Mouse (Mus musculus) hindbrain, embryonic 16.5 days (tissue): Measurements from ENCODE around the gene Hic2. TPM values are rescaled to one million over a fixed set of nuclear protein-coding genes. Genes with fewer than 3 reads are reported as not detected.
"Not testable (repeated sequence)": the region's sequence is repeated elsewhere in the genome, so short reads cannot be mapped to it uniquely, and the experiment has no call there.

Experiments
- ATAC-seq: fragments of 200-750 bp; cut with Nextera tagmentation; 2 replicates; pipeline ENCODE4 v1.8.0; 2017; ENCODE audit warnings: moderate TSS enrichment, moderate library complexity
- H3K27ac ChIP-seq: fragments of 300-500 bp; sonication (generic); 2 replicates; pipeline ENCODE4 v1.5.1; 2014; ENCODE audit warnings: low read depth, mild to moderate bottlenecking, control low read depth, low read length, moderate library complexity
- H3K27me3 ChIP-seq: fragments of 300-500 bp; sonication (generic); replicated peaks from 2 replicates; pipeline ENCODE4 v1.6.1; 2014; ENCODE audit warnings: low read length; ENCODE audit not compliant: control insufficient read depth, insufficient read depth
- H3K36me3 ChIP-seq: fragments of 300-500 bp; sonication (generic); 2 replicates; pipeline ENCODE4 v1.6.1; 2014; ENCODE audit warnings: mild to moderate bottlenecking, low read length, moderate library complexity, mixed read lengths; ENCODE audit not compliant: control insufficient read depth, insufficient read depth
- H3K4me1 ChIP-seq: fragments of 300-500 bp; sonication (generic); 2 replicates; pipeline ENCODE4 v1.6.1; 2014; ENCODE audit warnings: low read depth, low read length; ENCODE audit not compliant: control insufficient read depth, insufficient read depth
- H3K4me2 ChIP-seq: fragments of 300-500 bp; sonication (generic); 2 replicates; pipeline ENCODE4 v1.6.1; 2014; ENCODE audit warnings: mild to moderate bottlenecking, low read length, control low read depth, moderate library complexity
- H3K4me3 ChIP-seq: fragments of 300-500 bp; sonication (generic); 2 replicates; pipeline ENCODE4 v1.5.1; 2014; ENCODE audit warnings: mild to moderate bottlenecking, low read length, control low read depth, moderate library complexity
- H3K9ac ChIP-seq: fragments of 300-500 bp; sonication (generic); 2 replicates; pipeline ENCODE4 v1.6.1; 2014; ENCODE audit warnings: low read depth, mild to moderate bottlenecking, control low read depth, low read length, moderate library complexity
- H3K9me3 ChIP-seq: fragments of 300-500 bp; sonication (generic); 2 replicates; pipeline ENCODE4 v1.6.1; 2014; ENCODE audit warnings: mild to moderate bottlenecking, low read length, moderate library complexity; ENCODE audit not compliant: control insufficient read depth
- WGBS: fragments of 180-500 bp; shearing (Covaris S2); extraction: QIAGEN DNeasy Blood & Tissue Kit; methylation state at CpG from one replicate; pipeline ENCODE4 v1.1.7; 2014; 5-methylcytosine and 5-hydroxymethylcytosine counted together
- polyA plus RNA-seq: library from polyadenylated mRNA; unstranded; fragments of >200 nt; fragmentation: Nextera tagmentation; extraction: Ambion mirVana; gene quantifications from 2 replicates; pipeline ENCODE4 v1.2.1, GENCODE M21; 2015

Gene Hic2
- polyA plus RNA-seq, 1 experiment from 2014 or later, result 6.1 TPM

DNA sequence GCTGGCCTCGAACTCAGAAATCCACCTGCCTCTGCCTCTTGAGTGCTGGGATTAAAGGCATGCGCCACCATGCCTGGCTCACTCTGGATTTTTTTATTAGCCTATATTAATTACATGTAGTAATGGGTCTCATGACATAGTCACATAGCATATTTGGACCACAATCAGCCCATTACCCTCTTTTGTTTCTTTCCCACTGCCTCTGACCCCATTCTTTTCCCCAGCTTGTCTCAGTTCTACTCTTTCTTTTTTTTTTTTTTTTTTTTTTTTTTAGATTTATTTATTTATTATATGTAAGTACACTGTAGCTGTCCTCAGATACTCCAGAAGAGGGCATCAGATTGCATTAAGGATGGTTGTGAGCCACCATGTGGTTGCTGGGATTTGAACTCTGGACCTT is 1.8 kb upstream of the Hic2 start:
- not testable (repeated sequence) for H3K27ac ChIP-seq, ATAC-seq, H3K36me3 ChIP-seq, H3K4me3 ChIP-seq, H3K27me3 ChIP-seq, H3K9me3 ChIP-seq, H3K4me2 ChIP-seq, H3K9ac ChIP-seq
- WGBS, result 94% methylated on average over 2 of the region's 2 CpGs
- peaks cover 17% of the 10 kb centered on the region for H3K4me1 ChIP-seq

- peak; percentile 82 for ATAC-seq
- 1% methylated on average over 47 of the region's 62 CpGs for WGBS
- H3K4me2 ChIP-seq, result peak overlapping the region; percentile 72
- peak overlapping the region; percentile 82 for H3K4me3 ChIP-seq
- no peaks in the 10 kb centered on the region for H3K36me3 ChIP-seq
- peak overlapping the region; percentile 96 for H3K9ac ChIP-seq
- peak overlapping the region; percentile 93 for H3K27ac ChIP-seq
- no peaks in the 10 kb centered on the region for H3K9me3 ChIP-seq
- H3K4me1 ChIP-seq, result peaks cover 17% of the 10 kb centered on the region
- no peaks in the 10 kb centered on the region for H3K27me3 ChIP-seq
These were observed 528 bp downstream of the Hic2 start for GRCm38 (mm10) chr16:17233702-17234498.

- peaks cover 21% of the 10 kb centered on the region for H3K4me1 ChIP-seq
These were observed 1.1 kb downstream of the Hic2 start for GRCm38 (mm10) chr16:17234499-17234895.

DNA sequence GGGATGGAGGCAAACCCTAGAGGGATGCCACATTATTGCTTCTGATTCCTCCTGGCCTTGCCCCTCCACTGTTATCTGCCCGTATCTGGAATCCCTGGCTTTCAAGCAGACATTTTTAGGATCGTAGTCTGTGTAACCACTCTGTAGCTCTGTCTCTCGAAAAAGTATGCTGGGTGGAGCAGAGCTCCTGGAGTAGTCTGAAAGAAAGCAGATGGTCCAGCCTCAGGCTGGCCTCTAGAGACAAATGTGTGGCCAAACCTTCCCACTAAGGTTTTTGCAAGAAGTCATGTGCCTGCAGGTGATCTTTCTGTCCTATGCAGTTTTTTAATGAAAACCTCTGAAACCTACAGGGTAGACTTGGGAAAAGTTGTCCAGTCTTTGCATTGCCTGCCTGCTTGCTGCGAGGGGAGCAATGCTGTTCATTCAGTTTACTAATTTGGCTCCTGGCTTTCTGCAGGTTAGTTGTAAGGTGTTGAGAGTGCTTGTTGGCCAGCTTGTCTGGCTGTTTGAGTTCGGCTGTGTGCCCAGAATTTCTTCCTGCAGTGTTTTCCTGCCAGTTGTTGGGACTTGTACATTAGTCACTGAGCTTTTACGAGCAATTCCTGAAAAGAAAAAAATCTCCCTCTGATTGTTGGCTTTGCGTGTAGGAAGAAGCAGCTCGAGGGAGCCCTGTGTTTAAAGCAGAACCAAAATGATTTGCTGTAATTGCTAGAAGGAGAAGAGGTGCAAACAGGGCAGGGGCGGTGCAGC is 1.7 kb downstream of the Hic2 start:
- Histone ChIP-seq H3K4me2 (peak overlapping the region; percentile 72), H3K36me3 (no peaks in the 10 kb centered on the region), H3K27me3 (no peaks in the 10 kb centered on the region), H3K4me3 (peak overlapping the region; percentile 82), H3K9ac (peak overlapping the region; percentile 96), H3K9me3 (no peaks in the 10 kb centered on the region), H3K27ac (no peak overlapping the region), H3K4me1 (peaks cover 21% of the 10 kb centered on the region)
- ATAC-seq, result no peak
- 40% methylated on average over 9 of the region's 9 CpGs for WGBS

More at GRCm38 (mm10) chr16:17234499-17234895, 1.1 kb downstream of the Hic2 start:
- Histone ChIP-seq H3K4me3 (peak overlapping the region; percentile 82), H3K9me3 (no peaks in the 10 kb centered on the region), H3K4me2 (peak overlapping the region; percentile 72), H3K27me3 (no peaks in the 10 kb centered on the region), H3K9ac (peak overlapping the region; percentile 96), H3K27ac (peak overlapping the region; percentile 93), H3K36me3 (no peaks in the 10 kb centered on the region)
- WGBS, result 3% methylated on average over 12 of the region's 12 CpGs
- no peak for ATAC-seq

DNA sequence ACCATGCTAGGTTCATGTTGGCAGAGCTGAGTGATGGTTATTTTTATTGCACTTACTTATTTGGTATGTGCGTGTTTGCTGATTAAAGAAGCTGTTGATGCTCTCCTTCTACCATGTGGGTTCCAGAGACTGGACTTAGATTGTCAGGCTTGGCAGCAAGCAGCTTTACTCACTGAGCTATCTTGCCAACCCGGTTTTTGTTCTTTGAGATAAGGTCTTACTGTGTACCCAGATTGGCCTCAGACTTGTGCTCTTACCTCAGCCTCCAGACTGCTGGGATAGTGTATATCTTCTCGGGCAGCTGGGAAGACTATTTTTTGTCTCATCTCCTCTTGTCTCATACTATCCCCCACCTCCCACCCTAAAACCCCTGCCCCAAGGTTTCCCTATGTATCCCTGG is 4.3 kb downstream of the Hic2 start:
- Histone ChIP-seq H3K4me1 (peaks cover 21% of the 10 kb centered on the region), H3K9ac (no peak overlapping the region), H3K9me3 (no peaks in the 10 kb centered on the region), H3K27ac (no peak overlapping the region), H3K27me3 (no peaks in the 10 kb centered on the region), H3K36me3 (no peaks in the 10 kb centered on the region), H3K4me3 (no peak overlapping the region), H3K4me2 (no peak overlapping the region)
- WGBS, result 92% methylated on average over 3 of the region's 3 CpGs
- ATAC-seq, result no peak

DNA sequence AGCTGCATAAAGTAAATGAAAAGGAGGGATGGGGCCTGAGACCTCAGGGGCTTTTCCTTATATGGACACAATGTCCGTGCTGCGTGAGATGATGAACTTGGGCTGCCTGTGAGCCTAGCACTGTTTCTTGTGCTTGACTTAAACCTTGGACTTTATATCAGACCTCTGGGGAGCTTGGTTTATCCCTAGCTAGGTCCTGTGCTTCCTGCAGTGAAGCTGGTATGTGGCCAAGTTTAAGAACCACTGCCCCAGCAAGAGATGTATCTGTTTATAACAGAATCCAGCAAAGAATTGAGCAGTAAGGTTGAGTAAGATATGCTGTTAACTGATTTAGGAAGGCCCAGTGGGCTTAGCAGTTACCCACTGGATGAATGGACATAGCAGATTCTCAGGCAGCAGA is 6.0 kb downstream of the Hic2 start:
- H3K27ac ChIP-seq, result no peak overlapping the region
- no peaks in the 10 kb centered on the region for H3K27me3 ChIP-seq
- no peak for ATAC-seq
- no peaks in the 10 kb centered on the region for H3K9me3 ChIP-seq
- WGBS, result 84% methylated on average over 2 of the region's 2 CpGs
- H3K9ac ChIP-seq, result no peak overlapping the region
- no peak overlapping the region for H3K4me2 ChIP-seq
- no peaks in the 10 kb centered on the region for H3K36me3 ChIP-seq
- peaks cover 21% of the 10 kb centered on the region for H3K4me1 ChIP-seq
- H3K4me3 ChIP-seq, result no peak overlapping the region

DNA sequence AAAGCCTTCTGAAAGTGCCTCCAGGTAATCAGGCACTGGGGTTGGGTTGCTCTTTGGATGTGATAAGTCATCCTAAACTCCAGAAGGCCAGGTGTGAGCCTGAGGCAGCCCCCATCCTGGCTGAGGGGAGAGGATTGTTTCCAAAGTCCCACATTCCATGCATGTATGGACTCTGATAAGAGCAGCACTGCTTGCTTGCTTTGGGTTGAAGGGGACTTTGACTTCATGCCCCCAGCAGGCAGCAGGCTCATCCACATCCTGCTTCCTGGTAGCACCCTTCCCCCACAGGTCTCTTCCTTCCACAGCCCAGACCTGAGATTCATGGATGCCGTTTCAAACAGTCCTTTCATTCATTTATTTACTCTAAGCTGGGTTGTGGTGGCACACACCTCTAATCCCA is 10.4 kb downstream of the Hic2 start:
- Histone ChIP-seq H3K27me3 (no peaks in the 10 kb centered on the region), H3K4me3 (no peak overlapping the region), H3K27ac (no peak overlapping the region), H3K36me3 (no peaks in the 10 kb centered on the region), H3K4me1 (peaks cover 4% of the 10 kb centered on the region), H3K9ac (no peak overlapping the region), H3K9me3 (no peaks in the 10 kb centered on the region), H3K4me2 (no peak overlapping the region)
- WGBS, result 84% methylated on average over 1 of the region's 1 CpGs
- ATAC-seq, result no peak

GRCm38 (mm10) chr16:17244996-17245395 is 11.6 kb downstream of the Hic2 start:
- Histone ChIP-seq H3K9me3 (no peaks in the 10 kb centered on the region), H3K27me3 (no peaks in the 10 kb centered on the region), H3K4me3 (no peak overlapping the region), H3K36me3 (no peaks in the 10 kb centered on the region), H3K9ac (no peak overlapping the region), H3K4me1 (no peaks in the 10 kb centered on the region; the same call in none of the 2 replicates), H3K27ac (no peak overlapping the region), H3K4me2 (no peak overlapping the region)
- ATAC-seq, result no peak
- 88% methylated on average over 1 of the region's 1 CpGs for WGBS

DNA sequence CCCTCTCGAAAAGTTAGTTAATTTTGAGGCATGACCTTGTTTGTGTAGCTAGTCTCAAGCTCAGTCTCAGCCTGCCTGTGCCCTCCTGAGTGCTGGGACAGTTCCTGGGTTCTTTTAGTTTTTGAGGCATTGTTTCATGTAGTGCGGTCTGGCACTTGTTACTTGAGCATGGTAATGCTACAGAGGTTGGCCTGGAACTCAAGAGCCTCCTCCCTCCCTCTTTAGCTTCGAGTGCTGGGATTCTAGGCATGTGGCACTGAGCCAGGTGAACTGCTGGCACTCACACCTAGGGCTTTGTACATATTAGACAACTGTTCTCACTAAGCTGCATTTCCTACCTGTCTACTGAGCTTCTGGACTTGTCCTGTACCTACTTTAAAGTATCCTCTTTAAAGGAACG is 14.4 kb downstream of the Hic2 start:
- ATAC-seq, result no peak

More for the DNA sequence above, 14.4 kb downstream of the Hic2 start:
- H3K4me3 ChIP-seq, result no peak overlapping the region
- peaks cover 12% of the 10 kb centered on the region for H3K4me1 ChIP-seq
- WGBS, result 72% methylated on average over 4 of the region's 4 CpGs
- no peak overlapping the region; the same call in 1 of the 2 replicates for H3K27ac ChIP-seq
- no peak overlapping the region for H3K9ac ChIP-seq
- H3K27me3 ChIP-seq, result no peaks in the 10 kb centered on the region
- no peak overlapping the region for H3K4me2 ChIP-seq
- H3K9me3 ChIP-seq, result no peaks in the 10 kb centered on the region
- H3K36me3 ChIP-seq, result no peaks in the 10 kb centered on the region
